Comparison of ENCODE assay signal across 11 mouse cellular contexts in the genomic region with DNA sequence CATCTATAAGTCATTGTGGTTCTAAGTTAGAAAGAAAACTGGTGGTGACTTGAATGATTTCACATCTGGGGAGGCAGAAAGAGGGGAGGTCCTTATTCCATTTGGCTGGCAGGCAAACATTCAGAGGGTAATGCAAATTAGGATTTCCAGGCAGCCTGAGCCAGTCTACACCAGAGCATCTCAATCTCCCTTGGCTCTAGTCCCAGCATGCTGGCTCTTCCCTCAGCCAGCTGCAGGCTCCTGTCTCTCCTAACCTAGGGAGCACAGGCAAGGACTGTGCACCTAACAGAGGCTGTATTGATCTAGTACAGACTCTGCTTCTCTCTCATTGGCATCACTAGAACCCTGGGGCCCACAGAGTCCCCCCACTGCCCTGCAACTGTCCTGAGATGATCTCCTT.
DNase-seq lines count a peak whose midpoint lies in the region; ATAC-seq lines count a peak whose summit lies in the region.
"Had no signal": no experiment of that assay in that cellular context is flagged by ENCODE, and none has a peak within 500 bp of the region (broad histone marks: within the 10 kb centered on the region; RNA-seq: fewer than 3 reads in every experiment).

No protein-coding gene starts in this region.

- no peak for DNase-seq in cerebellum, postnatal 4 days (ENCODE audit: low spot score in 2 of 2)
- DNase-seq in layer of hippocampus, adult 11-12 months (ENCODE audit: low spot score) = peak; percentile 47
- no peak for DNase-seq in layer of hippocampus, postnatal 36 days
- peak; percentile 15 for DNase-seq in right cerebral cortex, postnatal 14 days
- DNase-seq in right cerebral cortex, postnatal 4 days = no peak
- DNase-seq in thymus, postnatal 25 days = no peak
- DNase-seq: heart, adult 2 months; thymus, adult 18-20 months had no signal

- peak; percentile 47; the same call in 1 of the 2 replicates for ATAC-seq in cerebellum, adult (ENCODE audit: insufficient number of reproducible peaks, low FRiP score, low TSS enrichment)
- ATAC-seq in monocyte, adult 5-6 weeks (replicated peaks; ENCODE audit: insufficient number of reproducible peaks, low FRiP score, low TSS enrichment, poor library complexity, severe bottlenecking) = no peak
- ATAC-seq: lung, postnatal 0 days had no signal

Comparison
In these comparisons a context has a peak if more than half of its experiments do, and no peak if none do; other contexts are left out.
1. DNase-seq: peak in layer of hippocampus, adult 11-12 months (single experiment) and right cerebral cortex, postnatal 14 days (single experiment); none in cerebellum, postnatal 4 days (0 of 2), layer of hippocampus, postnatal 36 days (0 of 2), right cerebral cortex, postnatal 4 days (single experiment) and thymus, postnatal 25 days (single experiment).